9 mouse cellular contexts compared by ENCODE assay signal in the genomic region with DNA sequence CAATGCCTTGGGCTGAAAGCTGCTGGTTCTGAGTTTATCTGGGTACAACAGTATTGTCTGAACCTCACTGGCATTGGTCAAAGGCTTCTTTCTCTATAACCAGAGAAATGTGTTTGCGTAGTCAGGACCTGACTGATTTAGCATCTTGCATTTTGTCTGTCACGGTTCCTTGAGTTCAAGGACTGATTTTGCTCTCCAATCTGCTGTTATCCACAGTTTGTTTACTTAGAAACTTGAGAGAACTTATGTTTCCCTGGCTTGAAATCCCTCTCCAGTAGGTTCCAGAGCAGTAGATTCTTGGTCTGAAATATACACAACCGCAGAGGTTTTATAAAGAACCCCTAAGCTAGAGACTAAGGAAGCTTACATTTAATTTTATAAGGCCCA. TPM values are rescaled to one million over a fixed set of nuclear protein-coding genes. Genes with fewer than 3 reads are reported as not detected.
DNase-seq lines count a peak whose midpoint lies in the region; ATAC-seq and TF ChIP-seq lines count a peak whose summit lies in the region.
"Had no signal": no experiment of that assay in that cellular context is flagged by ENCODE, and none has a peak within 500 bp of the region (broad histone marks: within the 10 kb centered on the region; RNA-seq: fewer than 3 reads in every experiment).

No protein-coding gene starts in this region.

- H3K4me3 ChIP-seq in liver, embryonic 11.5 days (ENCODE audit: low read depth, low read length) = no peak overlapping the region
- H3K4me3 ChIP-seq in liver, postnatal 0 days (ENCODE audit: low read depth, low read length) = no peak overlapping the region
- H3K4me3 ChIP-seq in forebrain, embryonic 16.5 days (replicated peaks; ENCODE audit: low read length) = no peak overlapping the region
- no peak overlapping the region for H3K4me3 ChIP-seq in limb, embryonic 10.5 days
- H3K4me3 ChIP-seq in olfactory bulb, adult 2 months (ENCODE audit: insufficient read depth, low read depth, low read length) = no peak overlapping the region
- H3K4me3 ChIP-seq: heart, adult 2 months had no signal

- WGBS in liver, embryonic 11.5 days = 72% methylated on average over 3 of the region's 3 CpGs
- 70% methylated on average over 3 of the region's 3 CpGs for WGBS in liver, postnatal 0 days (ENCODE audit: insufficient replicate concordance)
- 29% methylated on average over 3 of the region's 3 CpGs for WGBS in forebrain, embryonic 16.5 days
- 68% methylated on average over 3 of the region's 3 CpGs for WGBS in limb, embryonic 10.5 days
- WGBS in olfactory bulb, adult 2 months = 66% methylated on average over 3 of the region's 3 CpGs

- no peaks in the 10 kb centered on the region for H3K27me3 ChIP-seq in liver, embryonic 11.5 days (replicated peaks; ENCODE audit: control insufficient read depth, insufficient read depth, low read length)
- H3K27me3 ChIP-seq in liver, postnatal 0 days (ENCODE audit: insufficient read depth, low read length) = no peaks in the 10 kb centered on the region
- no peaks in the 10 kb centered on the region for H3K27me3 ChIP-seq in forebrain, embryonic 16.5 days (replicated peaks; ENCODE audit: control insufficient read depth, insufficient read depth, low read length)
- no peaks in the 10 kb centered on the region for H3K27me3 ChIP-seq in limb, embryonic 10.5 days (ENCODE audit: low read depth, poor library complexity, severe bottlenecking)

- H3K36me3 ChIP-seq in liver, embryonic 11.5 days (ENCODE audit: control insufficient read depth, insufficient read depth, low read length) = no peaks in the 10 kb centered on the region
- no peaks in the 10 kb centered on the region for H3K36me3 ChIP-seq in liver, postnatal 0 days (replicated peaks; ENCODE audit: insufficient read depth, low read length)
- no peaks in the 10 kb centered on the region for H3K36me3 ChIP-seq in forebrain, embryonic 16.5 days (ENCODE audit: control insufficient read depth, insufficient read depth)
- H3K36me3 ChIP-seq in limb, embryonic 10.5 days = peaks cover 16% of the 10 kb centered on the region

- no peak for TF ChIP-seq POLR2A in olfactory bulb, adult 2 months (IDR thresholded peaks at IDR 0.05; ENCODE audit: insufficient read depth, low read depth, low read length)

- peak overlapping the region; percentile 55; the same call in 1 of the 2 replicates for H3K27ac ChIP-seq in liver, embryonic 11.5 days (ENCODE audit: low read depth, low read length)
- no peak overlapping the region for H3K27ac ChIP-seq in liver, postnatal 0 days (ENCODE audit: low read depth)
- peak overlapping the region; percentile 90 for H3K27ac ChIP-seq in forebrain, embryonic 16.5 days (ENCODE audit: low read length)
- peak overlapping the region; percentile 75 for H3K27ac ChIP-seq in limb, embryonic 10.5 days
- 0 out of 2 replicates have a peak overlapping the region, but pooled peaks have one; percentile 20 for H3K27ac ChIP-seq in olfactory bulb, adult 2 months (ENCODE audit: insufficient read depth, low read depth, low read length)

- no peak for DNase-seq in liver, embryonic 11.5 days (ENCODE audit: low spot score)
- no peak for DNase-seq in liver, postnatal 0 days
- DNase-seq in limb, embryonic 10.5 days (ENCODE audit: low spot score) = no peak
- no peak for DNase-seq in thymus, postnatal 36 days

- H3K4me2 ChIP-seq in liver, embryonic 11.5 days = no peak overlapping the region
- H3K4me2 ChIP-seq in liver, postnatal 0 days (ENCODE audit: low read depth, low read length) = no peak overlapping the region
- no peak overlapping the region; the same call in 1 of the 2 replicates for H3K4me2 ChIP-seq in forebrain, embryonic 16.5 days (ENCODE audit: low read length)

- no peak for TF ChIP-seq CTCF in liver, postnatal 0 days (IDR thresholded peaks at IDR 0.05; ENCODE audit: low read depth)
- no peak for TF ChIP-seq CTCF in olfactory bulb, adult 2 months (IDR thresholded peaks at IDR 0.05; ENCODE audit: insufficient read depth, low read depth, low read length)

- H3K9ac ChIP-seq in liver, embryonic 11.5 days (ENCODE audit: low read depth, low read length) = no peak overlapping the region
- no peak overlapping the region for H3K9ac ChIP-seq in liver, postnatal 0 days (replicated peaks)
- no peak overlapping the region for H3K9ac ChIP-seq in forebrain, embryonic 16.5 days (replicated peaks; ENCODE audit: low read depth, low read length)

- no peak for TF ChIP-seq EP300 in liver, postnatal 0 days (IDR thresholded peaks at IDR 0.05; ENCODE audit: low read depth)

- H3K4me1 ChIP-seq in liver, embryonic 11.5 days (replicated peaks; ENCODE audit: control insufficient read depth, insufficient read depth, low read length) = peaks cover 11% of the 10 kb centered on the region
- 0 out of 2 replicates have a peak, but pooled peaks cover 8% of the 10 kb centered on the region for H3K4me1 ChIP-seq in liver, postnatal 0 days (ENCODE audit: insufficient read depth)
- H3K4me1 ChIP-seq in forebrain, embryonic 16.5 days (replicated peaks; ENCODE audit: control insufficient read depth, insufficient read depth, low read length) = peaks cover 30% of the 10 kb centered on the region
- peaks cover 47% of the 10 kb centered on the region for H3K4me1 ChIP-seq in limb, embryonic 10.5 days
- H3K4me1 ChIP-seq in olfactory bulb, adult 2 months (ENCODE audit: control insufficient read depth, insufficient read depth, low read length) = peaks cover 13% of the 10 kb centered on the region

- H3K9me3 ChIP-seq in liver, embryonic 11.5 days (ENCODE audit: control insufficient read depth, low read length) = no peaks in the 10 kb centered on the region
- H3K9me3 ChIP-seq in liver, postnatal 0 days (ENCODE audit: low read length) = no peaks in the 10 kb centered on the region
- no peaks in the 10 kb centered on the region for H3K9me3 ChIP-seq in forebrain, embryonic 16.5 days (ENCODE audit: control insufficient read depth, low read length)
- no peaks in the 10 kb centered on the region for H3K9me3 ChIP-seq in limb, embryonic 10.5 days (replicated peaks)

- ATAC-seq in liver, embryonic 11.5 days (replicated peaks; ENCODE audit: low FRiP score) = no peak
- no peak for ATAC-seq in liver, postnatal 0 days
- no peak for ATAC-seq in forebrain, embryonic 16.5 days
- no peak for ATAC-seq in activated CD4-positive, CD25-positive, alpha-beta regulatory T cell, adult 4 months
- no peak for ATAC-seq in megakaryocyte-erythroid progenitor cell, adult 5-6 weeks (replicated peaks; ENCODE audit: low FRiP score, low TSS enrichment, poor library complexity, severe bottlenecking)

RNA-seq across cellular contexts. Expression of gene Traf3ip2, which starts 47.5 kb away (rescaled TPM):
- 5.2 and 6.6 TPM in 2 replicates for polyA plus RNA-seq in liver, embryonic 11.5 days (2014; fragmentation: Nextera tagmentation; extraction: Ambion mirVana)
- polyA plus RNA-seq in liver, postnatal 0 days (2015; fragmentation: Nextera tagmentation; extraction: Ambion mirVana) = 2.3 TPM in 2 replicates
- 6.3 and 6.9 TPM in 2 replicates for polyA plus RNA-seq in forebrain, embryonic 16.5 days (2015; fragmentation: Nextera tagmentation; extraction: Ambion mirVana)
- polyA plus RNA-seq in limb, embryonic 10.5 days (2016; fragmentation: Nextera tagmentation; extraction: Ambion mirVana) = 7.2 and 8.7 TPM in 2 replicates
- not detected in 2 replicates for polyA plus RNA-seq in olfactory bulb, adult 2 months (2012; ENCODE audit: insufficient read depth, insufficient read length, low replicate concordance, missing spikeins)
- 10 to 100 TPM; 33.8 to 34.0 TPM for polyA plus RNA-seq in activated CD4-positive, CD25-positive, alpha-beta regulatory T cell, adult 4 months (2017; shearing (Covaris generic))
- total RNA-seq in megakaryocyte-erythroid progenitor cell, adult 5-6 weeks (2014; fragmentation: Nextera tagmentation) = 1.9 and 4.2 TPM in 2 replicates
- total RNA-seq in megakaryocyte-erythroid progenitor cell, adult 5-6 weeks (2017) = 0.42 and 0.80 TPM in 2 replicates
